Mouse (Mus musculus) lung, postnatal 0 days (tissue): ENCODE measurements at regions not wholly inside any gene's neighbourhood (a gene's known extent, or its start where the extent isn't known, plus 50 kb on each side); places are given as distances from the start of the nearest gene placed in this dataset.

ENCODE experiments used
- ATAC-seq: fragments of 200-750 bp; cut with Nextera tagmentation; 2 replicates; pipeline ENCODE4 v1.8.0; 2017; ENCODE audit warnings: moderate library complexity
- DNase-seq: peaks from one replicate; pipeline ENCODE4 v3.0.0-alpha.2; 2016; ENCODE audit warnings: low spot score
- H3K27ac ChIP-seq: fragments of 300-500 bp; sonication (generic); 2 replicates; pipeline ENCODE4 v1.5.1; 2014; ENCODE audit warnings: antibody characterized with exemption, mild to moderate bottlenecking, low read length, mixed read lengths
- H3K27me3 ChIP-seq: fragments of 300-500 bp; sonication (generic); replicated peaks from 2 replicates; pipeline ENCODE4 v1.6.1; 2014; ENCODE audit warnings: low read length, mixed read lengths; ENCODE audit not compliant: insufficient read depth
- H3K36me3 ChIP-seq: fragments of 300-500 bp; sonication (generic); 2 replicates; pipeline ENCODE4 v1.6.1; 2014; ENCODE audit warnings: low read length, mixed read lengths; ENCODE audit not compliant: insufficient read depth
- H3K4me1 ChIP-seq: fragments of 300-500 bp; sonication (generic); 2 replicates; pipeline ENCODE4 v1.6.1; 2014; ENCODE audit warnings: antibody characterized with exemption, low read depth, low read length, mixed read lengths; ENCODE audit not compliant: insufficient read depth
- H3K4me2 ChIP-seq: fragments of 300-500 bp; sonication (generic); replicated peaks from 2 replicates; pipeline ENCODE4 v1.6.1; 2014; ENCODE audit warnings: low read depth, mild to moderate bottlenecking, low read length, moderate library complexity, mixed read lengths
- H3K4me3 ChIP-seq: fragments of 300-500 bp; sonication (generic); 2 replicates; pipeline ENCODE4 v1.5.1; 2014; ENCODE audit warnings: low read depth, low read length
- H3K9ac ChIP-seq: fragments of 300-500 bp; sonication (generic); replicated peaks from 2 replicates; pipeline ENCODE4 v1.6.1; 2014; ENCODE audit warnings: low read depth, mild to moderate bottlenecking
- H3K9me3 ChIP-seq: fragments of 300-500 bp; sonication (generic); 2 replicates; pipeline ENCODE4 v1.6.1; 2016; ENCODE audit warnings: low read length, mixed read lengths
- CTCF ChIP-seq: IDR thresholded peaks from 2 replicates; pipeline ENCODE4 v1.5.1; 2016; ENCODE audit warnings: antibody characterized with exemption, mild to moderate bottlenecking
- EP300 ChIP-seq: IDR thresholded peaks from 2 replicates; pipeline ENCODE4 v1.6.1; 2016; ENCODE audit warnings: antibody characterized with exemption, mild to moderate bottlenecking, control low read depth
- WGBS: fragments of 180-500 bp; shearing (Covaris S2); extraction: QIAGEN DNeasy Blood & Tissue Kit; methylation state at CpG from one replicate; pipeline ENCODE4 v1.1.7; 2014; 5-methylcytosine and 5-hydroxymethylcytosine counted together

GRCm38 (mm10) chr10:119001895-119002294, 131.9 kb upstream of the Dyrk2 start:
- no peaks in the 10 kb centered on the region for H3K36me3 ChIP-seq
- DNase-seq = no peak
- no peak overlapping the region for H3K27ac ChIP-seq
- ATAC-seq = no peak
- no peak overlapping the region for H3K4me2 ChIP-seq
- H3K4me1 ChIP-seq = no peaks in the 10 kb centered on the region
- no peaks in the 10 kb centered on the region for H3K9me3 ChIP-seq
- 89% methylated on average over 7 of the region's 7 CpGs for WGBS
- no peak overlapping the region for H3K9ac ChIP-seq
- H3K4me3 ChIP-seq = no peak overlapping the region
- no peaks in the 10 kb centered on the region for H3K27me3 ChIP-seq
- TF ChIP-seq CTCF = no peak
- TF ChIP-seq EP300 = no peak

GRCm38 (mm10) chr10:119001000-119001780, 131.2 kb upstream of the Dyrk2 start:
- H3K4me1 ChIP-seq = no peaks in the 10 kb centered on the region
- 78% methylated on average over 17 of the region's 17 CpGs for WGBS
- ATAC-seq (no peak), DNase-seq (no peak)
- H3K9me3 ChIP-seq = no peaks in the 10 kb centered on the region
- H3K4me3 ChIP-seq = no peak overlapping the region
- no peak overlapping the region for H3K9ac ChIP-seq
- TF ChIP-seq CTCF (no peak), EP300 (no peak)
- H3K4me2 ChIP-seq = no peak overlapping the region
- no peaks in the 10 kb centered on the region for H3K36me3 ChIP-seq
- no peak overlapping the region for H3K27ac ChIP-seq
- H3K27me3 ChIP-seq = no peaks in the 10 kb centered on the region

- H3K9me3 ChIP-seq = no peaks in the 10 kb centered on the region
Observed at GRCm38 (mm10) chr10:118998966-118999365, 129.0 kb upstream of the Dyrk2 start.

GRCm38 (mm10) chr10:118997034-118997433, 127.0 kb upstream of the Dyrk2 start:
- Histone ChIP-seq H3K27ac (no peak overlapping the region), H3K4me1 (no peaks in the 10 kb centered on the region), H3K9ac (no peak overlapping the region), H3K9me3 (no peaks in the 10 kb centered on the region), H3K4me3 (no peak overlapping the region), H3K27me3 (no peaks in the 10 kb centered on the region), H3K36me3 (no peaks in the 10 kb centered on the region), H3K4me2 (no peak overlapping the region)
- no peak for TF ChIP-seq CTCF
- no peak for TF ChIP-seq EP300
- ATAC-seq (no peak), DNase-seq (no peak)
- 72% methylated on average over 2 of the region's 2 CpGs for whole genome bisulfite sequencing

More at GRCm38 (mm10) chr10:118998966-118999365, 129.0 kb upstream of the Dyrk2 start:
- no peak for ATAC-seq
- Histone ChIP-seq H3K27ac (no peak overlapping the region), H3K4me1 (no peaks in the 10 kb centered on the region), H3K4me3 (no peak overlapping the region), H3K27me3 (no peaks in the 10 kb centered on the region), H3K9ac (no peak overlapping the region), H3K36me3 (no peaks in the 10 kb centered on the region), H3K4me2 (no peak overlapping the region)
- TF ChIP-seq CTCF (no peak), EP300 (no peak)
- no peak for DNase-seq
- 68% methylated on average over 6 of the region's 6 CpGs for WGBS

- no peak for TF ChIP-seq CTCF
- no peak for TF ChIP-seq EP300
- peak; percentile 74 for ATAC-seq
- DNase-seq = peak; percentile 64
- Histone ChIP-seq H3K9ac (no peak overlapping the region), H3K27me3 (no peaks in the 10 kb centered on the region), H3K9me3 (no peaks in the 10 kb centered on the region), H3K4me1 (no peaks in the 10 kb centered on the region), H3K27ac (no peak overlapping the region), H3K4me3 (no peak overlapping the region), H3K4me2 (no peak overlapping the region), H3K36me3 (no peaks in the 10 kb centered on the region)
- WGBS = 46% methylated on average over 15 of the region's 15 CpGs
Observed at GRCm38 (mm10) chr10:118993819-118994574, 124.0 kb upstream of the Dyrk2 start.

GRCm38 (mm10) chr10:118991213-118991612, 121.2 kb upstream of the Dyrk2 start:
- ATAC-seq (no peak), DNase-seq (peak; percentile 40)
- Histone ChIP-seq H3K9ac (no peak overlapping the region), H3K4me3 (no peak overlapping the region), H3K36me3 (no peaks in the 10 kb centered on the region), H3K27me3 (no peaks in the 10 kb centered on the region), H3K4me2 (no peak overlapping the region), H3K27ac (no peak overlapping the region), H3K4me1 (no peaks in the 10 kb centered on the region), H3K9me3 (no peaks in the 10 kb centered on the region)
- WGBS = 53% methylated on average over 7 of the region's 7 CpGs
- TF ChIP-seq CTCF = no peak
- no peak for TF ChIP-seq EP300
